ENCODE assay signal across 13 mouse cellular contexts in genomic region chr17:5178534-5178933, GRCm38 (mm10).
A peak's percentile ranks its signal among the peaks of the same experiment; 100 is the strongest.
DNase-seq lines count a peak whose midpoint lies in the region; ATAC-seq and TF ChIP-seq lines count a peak whose summit lies in the region.
"Had no signal": no experiment of that assay in that cellular context is flagged by ENCODE, and none has a peak within 500 bp of the region (broad histone marks: within the 10 kb centered on the region; RNA-seq: fewer than 3 reads in every experiment).

No protein-coding gene starts in this region.

- WGBS in hindbrain, embryonic 12.5 days, result 83% methylated on average over 10 of the region's 10 CpGs
- 82% methylated on average over 10 of the region's 10 CpGs for WGBS in hindbrain, embryonic 16.5 days
- 86% methylated on average over 10 of the region's 10 CpGs for WGBS in spleen, adult 2 months
- WGBS in hindbrain, embryonic 13.5 days, result 81% methylated on average over 10 of the region's 10 CpGs

- H3K36me3 ChIP-seq in hindbrain, embryonic 12.5 days, result no peaks in the 10 kb centered on the region
- H3K36me3 ChIP-seq in hindbrain, embryonic 16.5 days (ENCODE audit: control insufficient read depth, insufficient read depth, low read length), result no peaks in the 10 kb centered on the region
- H3K36me3 ChIP-seq in spleen, adult 2 months (ENCODE audit: control insufficient read depth, insufficient read depth, low read length), result no peaks in the 10 kb centered on the region
- no peaks in the 10 kb centered on the region for H3K36me3 ChIP-seq in hindbrain, embryonic 13.5 days
- H3K36me3 ChIP-seq: intestine, embryonic 15.5 days; lung, embryonic 15.5 days had no signal

- no peak overlapping the region for H3K4me3 ChIP-seq in hindbrain, embryonic 12.5 days
- H3K4me3 ChIP-seq in hindbrain, embryonic 16.5 days (ENCODE audit: low read length), result no peak overlapping the region
- no peak overlapping the region for H3K4me3 ChIP-seq in spleen, adult 2 months (ENCODE audit: extremely low read depth, insufficient read depth, insufficient read length)
- no peak overlapping the region for H3K4me3 ChIP-seq in hindbrain, embryonic 13.5 days
- H3K4me3 ChIP-seq: intestine, embryonic 15.5 days; lung, embryonic 15.5 days had no signal

- peak overlapping the region; percentile 13; the same call in 1 of the 2 replicates for H3K9ac ChIP-seq in hindbrain, embryonic 12.5 days
- no peak overlapping the region for H3K9ac ChIP-seq in hindbrain, embryonic 16.5 days (ENCODE audit: low read depth, low read length)
- no peak overlapping the region for H3K9ac ChIP-seq in hindbrain, embryonic 13.5 days
- H3K9ac ChIP-seq: intestine, embryonic 15.5 days; lung, embryonic 15.5 days had no signal

- ATAC-seq in hindbrain, embryonic 12.5 days (ENCODE audit: low FRiP score), result no peak
- no peak for ATAC-seq in hindbrain, embryonic 16.5 days
- no peak for ATAC-seq in hindbrain, embryonic 13.5 days (ENCODE audit: low FRiP score)
- ATAC-seq: intestine, embryonic 15.5 days had no signal

- peak; percentile 64 for DNase-seq in adrenal gland, adult 2 months
- DNase-seq in adrenal gland, postnatal 4 days (ENCODE audit: low spot score in 2 of 2), result no peak
- no peak for DNase-seq in spleen, adult 2 months (ENCODE audit: low read depth in 1 of 2, low spot score in 2 of 2)
- DNase-seq in spleen, postnatal 14 days (ENCODE audit: low spot score in 2 of 2), result no peak
- DNase-seq in right cerebral cortex, postnatal 25 days, result no peak
- DNase-seq: cerebellum, adult 9-10 months; heart, adult 18-20 months had no signal

- H3K27me3 ChIP-seq in hindbrain, embryonic 12.5 days, result no peaks in the 10 kb centered on the region
- H3K27me3 ChIP-seq in hindbrain, embryonic 16.5 days (replicated peaks; ENCODE audit: control insufficient read depth, insufficient read depth, low read length), result no peaks in the 10 kb centered on the region
- H3K27me3 ChIP-seq in spleen, adult 2 months (ENCODE audit: control insufficient read depth, insufficient read depth, low read length), result no peaks in the 10 kb centered on the region
- no peaks in the 10 kb centered on the region for H3K27me3 ChIP-seq in hindbrain, embryonic 13.5 days
- H3K27me3 ChIP-seq: intestine, embryonic 15.5 days; lung, embryonic 15.5 days had no signal

- peaks cover 30% of the 10 kb centered on the region for H3K4me1 ChIP-seq in hindbrain, embryonic 12.5 days
- peaks cover 30% of the 10 kb centered on the region for H3K4me1 ChIP-seq in hindbrain, embryonic 16.5 days (ENCODE audit: control insufficient read depth, insufficient read depth, low read depth, low read length)
- peaks cover 29% of the 10 kb centered on the region; the same call in 1 of the 2 replicates for H3K4me1 ChIP-seq in spleen, adult 2 months (ENCODE audit: control insufficient read depth, insufficient read depth, insufficient read length)
- peaks cover 71% of the 10 kb centered on the region for H3K4me1 ChIP-seq in hindbrain, embryonic 13.5 days (replicated peaks)

- H3K9me3 ChIP-seq in hindbrain, embryonic 12.5 days (replicated peaks), result no peaks in the 10 kb centered on the region
- H3K9me3 ChIP-seq in hindbrain, embryonic 16.5 days (ENCODE audit: control insufficient read depth, low read length), result no peaks in the 10 kb centered on the region
- H3K9me3 ChIP-seq in hindbrain, embryonic 13.5 days, result no peaks in the 10 kb centered on the region
- H3K9me3 ChIP-seq: intestine, embryonic 15.5 days; lung, embryonic 15.5 days had no signal

- no peak for TF ChIP-seq CTCF in spleen, adult 2 months (IDR thresholded peaks at IDR 0.05; ENCODE audit: extremely low read depth, insufficient read depth, insufficient read length, insufficient replicate concordance)

- no peak overlapping the region for H3K4me2 ChIP-seq in hindbrain, embryonic 12.5 days (replicated peaks)
- H3K4me2 ChIP-seq in hindbrain, embryonic 16.5 days (ENCODE audit: low read length), result no peak overlapping the region
- no peak overlapping the region for H3K4me2 ChIP-seq in hindbrain, embryonic 13.5 days
- H3K4me2 ChIP-seq: intestine, embryonic 15.5 days; lung, embryonic 15.5 days; midbrain, embryonic 11.5 days had no signal

- TF ChIP-seq POLR2A in spleen, adult 2 months (IDR thresholded peaks at IDR 0.05; ENCODE audit: low read depth, low read length), result no peak

- no peak overlapping the region for H3K27ac ChIP-seq in hindbrain, embryonic 12.5 days
- H3K27ac ChIP-seq in hindbrain, embryonic 16.5 days (ENCODE audit: low read depth, low read length), result no peak overlapping the region
- peak overlapping the region; percentile 68; the same call in 1 of the 2 replicates for H3K27ac ChIP-seq in spleen, adult 2 months (ENCODE audit: insufficient read depth, low read length)
- H3K27ac ChIP-seq in hindbrain, embryonic 13.5 days, result no peak overlapping the region; the same call in 1 of the 2 replicates
- H3K27ac ChIP-seq: intestine, embryonic 15.5 days; lung, embryonic 15.5 days had no signal
